Mouse (Mus musculus) limb, embryonic 13.5 days (tissue): Measurements from ENCODE around the gene Dusp5. TPM values are rescaled to one million over a fixed set of nuclear protein-coding genes. Genes with fewer than 3 reads are reported as not detected.

ENCODE experiments used
- ATAC-seq: fragments of 200-750 bp; cut with Nextera tagmentation; 2 replicates; pipeline ENCODE4 v1.8.0; 2017; ENCODE audit warnings: low read depth, moderate number of reproducible peaks, moderate TSS enrichment; ENCODE audit not compliant: low FRiP score
- H3K27ac ChIP-seq: fragments of 300-500 bp; sonication (generic); 2 replicates; pipeline ENCODE4 v1.5.1; 2015; ENCODE audit warnings: inconsistent platforms, mild to moderate bottlenecking, moderate library complexity
- H3K27me3 ChIP-seq: fragments of 300-500 bp; sonication (generic); 2 replicates; pipeline ENCODE4 v1.6.1; 2015; ENCODE audit warnings: mild to moderate bottlenecking, inconsistent platforms
- H3K36me3 ChIP-seq: fragments of 300-500 bp; sonication (generic); 2 replicates; pipeline ENCODE4 v1.6.1; 2015; ENCODE audit warnings: inconsistent platforms, mild to moderate bottlenecking, moderate library complexity
- H3K4me1 ChIP-seq: fragments of 300-500 bp; sonication (generic); 2 replicates; pipeline ENCODE4 v1.6.1; 2015; ENCODE audit warnings: inconsistent platforms
- H3K4me2 ChIP-seq: fragments of 300-500 bp; sonication (generic); replicated peaks from 2 replicates; pipeline ENCODE4 v1.6.1; 2015; ENCODE audit warnings: inconsistent platforms, mild to moderate bottlenecking, moderate library complexity
- H3K4me3 ChIP-seq: fragments of 300-500 bp; sonication (generic); 2 replicates; pipeline ENCODE4 v1.5.1; 2015; ENCODE audit warnings: moderate library complexity, mild to moderate bottlenecking, inconsistent platforms
- H3K9ac ChIP-seq: fragments of 300-500 bp; sonication (generic); 2 replicates; pipeline ENCODE4 v1.6.1; 2015; ENCODE audit warnings: mild to moderate bottlenecking, inconsistent platforms
- H3K9me3 ChIP-seq: fragments of 300-500 bp; sonication (generic); 2 replicates; pipeline ENCODE4 v1.6.1; 2016; ENCODE audit warnings: inconsistent platforms
- WGBS: fragments of 180-500 bp; shearing (Covaris S2); methylation state at CpG from one replicate; pipeline ENCODE4 v1.1.7; 2015; 5-methylcytosine and 5-hydroxymethylcytosine counted together
- polyA plus RNA-seq: library from polyadenylated mRNA; unstranded; fragments of >200 nt; fragmentation: Nextera tagmentation; extraction: Ambion mirVana; gene quantifications from 2 replicates; pipeline ENCODE4 v1.2.1, GENCODE M21; 2015

Dusp5 gene
- polyA plus RNA-seq, 1 experiment from 2014 or later: 2.1 TPM

GRCm38 (mm10) chr19:53535421-53535820 is 6.5 kb downstream of the Dusp5 start:
- H3K27me3 ChIP-seq: peaks cover 16% of the 10 kb centered on the region
- no peak overlapping the region for H3K27ac ChIP-seq
- no peak overlapping the region for H3K4me3 ChIP-seq
- no peaks in the 10 kb centered on the region for H3K9me3 ChIP-seq
- no peaks in the 10 kb centered on the region; the same call in 1 of the 2 replicates for H3K36me3 ChIP-seq
- no peak overlapping the region for H3K9ac ChIP-seq
- WGBS: 83% methylated on average over 6 of the region's 6 CpGs
- ATAC-seq: no peak
- peaks cover 14% of the 10 kb centered on the region for H3K4me1 ChIP-seq
- H3K4me2 ChIP-seq: no peak overlapping the region

DNA sequence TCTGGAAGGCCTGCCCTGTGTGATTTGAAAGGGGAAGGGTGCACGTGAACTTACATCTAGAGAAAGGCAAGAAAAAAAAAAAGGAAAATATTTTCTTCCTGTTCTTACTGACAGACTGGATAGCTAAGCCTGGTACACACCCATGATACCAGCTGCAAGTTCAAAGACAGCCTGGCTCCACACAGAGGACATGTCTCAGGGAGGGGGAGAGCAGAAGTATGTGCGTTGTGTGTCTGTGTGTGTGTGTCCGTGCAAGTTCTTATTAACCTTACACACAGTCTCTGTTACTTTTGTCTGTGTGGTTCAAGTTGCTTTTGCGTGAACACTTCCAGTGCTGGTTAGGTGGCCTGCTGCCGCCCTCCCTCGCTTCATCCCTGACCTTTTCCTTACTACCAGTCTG is 7.3 kb downstream of the Dusp5 start:
- no peak for ATAC-seq

GRCm38 (mm10) chr19:53536731-53537666 is 8.1 kb downstream of the Dusp5 start:
- Histone ChIP-seq H3K4me3 (no peak overlapping the region), H3K4me1 (peaks cover 4% of the 10 kb centered on the region; the same call in 1 of the 2 replicates), H3K27me3 (peaks cover under 1% of the 10 kb centered on the region), H3K27ac (no peak overlapping the region), H3K36me3 (peaks cover 9% of the 10 kb centered on the region), H3K9me3 (no peaks in the 10 kb centered on the region), H3K9ac (no peak overlapping the region), H3K4me2 (no peak overlapping the region)
- ATAC-seq: no peak
- WGBS: 83% methylated on average over 17 of the region's 17 CpGs

More for the DNA sequence above, 7.3 kb downstream of the Dusp5 start:
- H3K27me3 ChIP-seq: peaks cover 8% of the 10 kb centered on the region
- H3K4me3 ChIP-seq: no peak overlapping the region
- H3K9me3 ChIP-seq: no peaks in the 10 kb centered on the region
- H3K27ac ChIP-seq: no peak overlapping the region
- H3K9ac ChIP-seq: no peak overlapping the region
- 87% methylated on average over 6 of the region's 6 CpGs for WGBS
- H3K4me2 ChIP-seq: no peak overlapping the region
- H3K4me1 ChIP-seq: peaks cover 9% of the 10 kb centered on the region
- peaks cover 7% of the 10 kb centered on the region for H3K36me3 ChIP-seq

GRCm38 (mm10) chr19:53538024-53538423 is 9.1 kb downstream of the Dusp5 start:
- H3K4me1 ChIP-seq: no peaks in the 10 kb centered on the region
- no peaks in the 10 kb centered on the region for H3K27me3 ChIP-seq
- H3K9me3 ChIP-seq: no peaks in the 10 kb centered on the region
- no peak overlapping the region for H3K4me2 ChIP-seq
- no peak overlapping the region for H3K9ac ChIP-seq
- 90% methylated on average over 11 of the region's 11 CpGs for WGBS
- ATAC-seq: no peak
- no peak overlapping the region for H3K27ac ChIP-seq
- H3K36me3 ChIP-seq: peaks cover 9% of the 10 kb centered on the region
- no peak overlapping the region for H3K4me3 ChIP-seq

DNA sequence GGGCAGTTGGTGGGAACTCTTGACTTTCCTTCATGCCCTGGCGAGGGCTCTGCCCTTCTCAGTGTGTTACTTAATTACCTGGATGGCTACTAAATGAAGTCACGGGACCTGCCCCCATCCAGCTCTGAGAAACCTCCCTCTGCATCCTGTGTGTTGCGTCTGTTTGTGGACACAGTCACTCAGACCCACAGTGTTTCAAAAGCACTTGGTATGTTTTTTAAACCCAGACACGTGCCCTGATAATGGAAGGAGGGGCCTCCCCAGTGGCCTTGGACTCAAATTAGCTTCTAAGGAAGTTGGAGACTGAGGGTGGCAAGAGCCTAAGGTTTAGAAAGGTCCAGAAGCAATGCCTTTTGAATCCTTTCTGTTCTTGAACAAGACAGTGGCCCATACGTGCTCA is 9.9 kb downstream of the Dusp5 start:
- H3K27ac ChIP-seq: no peak overlapping the region
- 65% methylated on average over 5 of the region's 5 CpGs for WGBS
- peaks cover 9% of the 10 kb centered on the region for H3K36me3 ChIP-seq

DNA sequence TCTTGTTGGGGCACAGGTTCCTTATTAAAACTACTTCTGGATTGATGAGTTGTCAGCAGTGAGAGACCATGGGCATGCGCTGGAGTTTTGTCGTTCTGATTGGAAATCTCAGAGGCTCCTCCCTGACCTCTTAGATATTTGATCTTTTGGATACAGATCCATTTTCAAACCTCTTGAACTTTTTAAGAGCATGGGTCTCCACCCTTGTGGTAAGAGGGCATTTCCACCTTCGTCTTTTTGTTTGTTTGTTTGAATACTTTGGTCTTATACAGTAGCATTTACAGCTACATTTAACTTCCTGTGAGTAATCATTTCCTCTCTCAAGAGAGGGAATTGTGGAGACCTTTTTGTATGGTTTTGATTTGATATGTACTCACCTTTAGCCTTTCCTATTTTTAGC is 10.4 kb downstream of the Dusp5 start:
- Histone ChIP-seq H3K36me3 (peaks cover 9% of the 10 kb centered on the region), H3K4me2 (no peak overlapping the region), H3K27me3 (no peaks in the 10 kb centered on the region), H3K9me3 (no peaks in the 10 kb centered on the region), H3K4me3 (no peak overlapping the region), H3K4me1 (no peaks in the 10 kb centered on the region), H3K27ac (no peak overlapping the region), H3K9ac (no peak overlapping the region)
- 68% methylated on average over 3 of the region's 3 CpGs for WGBS
- ATAC-seq: no peak

More for the DNA sequence above, 9.9 kb downstream of the Dusp5 start:
- Histone ChIP-seq H3K4me2 (no peak overlapping the region), H3K4me3 (no peak overlapping the region), H3K9ac (no peak overlapping the region), H3K9me3 (no peaks in the 10 kb centered on the region), H3K4me1 (no peaks in the 10 kb centered on the region), H3K27me3 (no peaks in the 10 kb centered on the region)
- no peak for ATAC-seq

DNA sequence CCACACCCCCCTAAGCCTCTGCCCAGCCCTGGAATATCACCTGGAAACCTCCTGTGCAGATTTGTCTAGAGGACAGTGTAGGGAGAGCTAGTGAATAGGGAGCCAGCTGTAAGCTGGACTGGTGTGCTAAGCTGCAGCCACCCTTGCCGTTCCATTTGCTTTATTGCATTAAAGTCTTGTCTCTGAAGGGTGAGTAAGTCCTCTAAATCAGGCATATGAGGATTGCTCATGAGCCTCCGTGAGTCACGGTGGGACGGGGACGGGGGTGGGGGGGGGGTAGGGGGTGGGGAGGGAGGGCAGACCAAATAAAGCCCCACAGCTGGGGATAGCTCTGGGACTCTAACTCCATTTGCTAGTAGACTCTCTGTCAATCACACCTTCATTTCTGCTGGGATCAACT is 14.7 kb downstream of the Dusp5 start:
- 28% methylated on average over 5 of the region's 5 CpGs for WGBS
- Histone ChIP-seq H3K9me3 (no peaks in the 10 kb centered on the region), H3K27me3 (no peaks in the 10 kb centered on the region), H3K36me3 (peaks cover 9% of the 10 kb centered on the region), H3K27ac (no peak overlapping the region), H3K9ac (no peak overlapping the region), H3K4me3 (no peak overlapping the region), H3K4me1 (no peaks in the 10 kb centered on the region), H3K4me2 (no peak overlapping the region)
- ATAC-seq: no peak

DNA sequence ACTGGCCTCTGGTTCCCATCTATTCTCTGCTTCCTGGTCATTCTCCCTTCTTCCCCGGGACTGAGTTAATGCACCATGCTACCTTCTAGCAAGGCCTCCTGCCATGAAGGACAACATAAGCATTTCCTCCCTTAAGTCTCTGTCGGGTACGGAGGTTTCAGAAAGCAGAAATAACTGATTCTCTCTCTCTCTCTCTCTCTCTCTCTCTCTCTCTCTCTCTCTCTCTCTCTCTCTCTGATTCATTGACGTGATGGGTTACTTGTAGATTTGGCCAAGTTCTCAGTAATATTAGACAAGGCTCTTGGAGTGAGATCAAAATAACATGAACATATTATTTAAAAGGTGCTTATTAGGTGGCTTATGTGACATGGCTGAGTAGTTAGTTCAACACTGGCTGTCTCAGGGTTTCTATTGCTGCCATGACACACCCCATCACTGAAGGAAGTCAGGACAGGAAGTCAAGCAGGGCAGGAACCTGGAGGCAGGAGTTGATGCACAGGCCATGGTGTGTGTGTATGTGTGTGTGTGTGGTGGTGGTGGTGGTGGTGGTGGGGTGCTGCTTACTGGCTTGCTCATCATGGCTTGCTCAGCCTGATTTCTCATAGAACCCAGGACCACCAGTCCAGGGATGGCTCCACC is 16.1 kb downstream of the Dusp5 start:
- Histone ChIP-seq H3K27me3 (no peaks in the 10 kb centered on the region), H3K9me3 (no peaks in the 10 kb centered on the region), H3K9ac (no peak overlapping the region), H3K36me3 (peaks cover 9% of the 10 kb centered on the region), H3K4me3 (no peak overlapping the region), H3K4me2 (no peak overlapping the region), H3K27ac (no peak overlapping the region), H3K4me1 (no peaks in the 10 kb centered on the region)
- WGBS: 71% methylated on average over 4 of the region's 4 CpGs
- no peak for ATAC-seq

DNA sequence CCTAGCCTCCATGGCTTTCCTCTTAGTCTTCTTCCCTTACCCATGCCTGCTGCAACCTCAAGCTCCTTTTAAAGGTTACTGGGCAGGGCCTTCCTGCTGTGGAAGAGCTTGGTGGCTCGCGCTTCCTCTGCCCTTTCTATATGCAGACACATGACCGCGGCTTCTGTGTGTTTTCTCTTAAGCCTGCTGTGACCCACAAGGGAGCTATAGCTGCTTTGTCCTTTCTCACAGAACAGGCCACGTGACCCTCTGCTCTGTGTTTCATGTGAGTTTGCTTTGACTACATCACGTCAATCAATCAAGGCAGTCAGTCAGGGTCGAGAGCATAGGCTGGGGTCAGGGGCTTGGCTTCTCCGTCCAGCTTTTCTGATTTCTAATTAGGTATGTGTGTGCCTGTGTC is 18.7 kb downstream of the Dusp5 start:
- H3K27ac ChIP-seq: no peak overlapping the region
- H3K4me2 ChIP-seq: no peak overlapping the region
- no peaks in the 10 kb centered on the region for H3K36me3 ChIP-seq
- no peaks in the 10 kb centered on the region for H3K9me3 ChIP-seq
- no peak for ATAC-seq
- no peaks in the 10 kb centered on the region for H3K4me1 ChIP-seq
- H3K27me3 ChIP-seq: no peaks in the 10 kb centered on the region
- 57% methylated on average over 8 of the region's 8 CpGs for WGBS
- H3K9ac ChIP-seq: no peak overlapping the region
- H3K4me3 ChIP-seq: no peak overlapping the region

GRCm38 (mm10) chr19:53550972-53551371 is 22.1 kb downstream of the Dusp5 start:
- H3K9ac ChIP-seq: no peak overlapping the region
- no peak overlapping the region for H3K27ac ChIP-seq
- H3K36me3 ChIP-seq: no peaks in the 10 kb centered on the region
- no peak overlapping the region for H3K4me3 ChIP-seq
- ATAC-seq: no peak
- H3K27me3 ChIP-seq: no peaks in the 10 kb centered on the region
- no peaks in the 10 kb centered on the region for H3K4me1 ChIP-seq
- H3K4me2 ChIP-seq: no peak overlapping the region
- 73% methylated on average over 12 of the region's 12 CpGs for WGBS
- H3K9me3 ChIP-seq: no peaks in the 10 kb centered on the region

- no peak overlapping the region for H3K4me2 ChIP-seq
- H3K9ac ChIP-seq: no peak overlapping the region
- H3K36me3 ChIP-seq: no peaks in the 10 kb centered on the region
- H3K4me3 ChIP-seq: no peak overlapping the region
- WGBS: 20% methylated on average over 10 of the region's 10 CpGs
- peaks cover 6% of the 10 kb centered on the region for H3K4me1 ChIP-seq
- ATAC-seq: no peak
- no peaks in the 10 kb centered on the region for H3K27me3 ChIP-seq
- H3K27ac ChIP-seq: no peak overlapping the region
- H3K9me3 ChIP-seq: no peaks in the 10 kb centered on the region
Observed at GRCm38 (mm10) chr19:53552216-53552786, 23.4 kb downstream of the Dusp5 start.

DNA sequence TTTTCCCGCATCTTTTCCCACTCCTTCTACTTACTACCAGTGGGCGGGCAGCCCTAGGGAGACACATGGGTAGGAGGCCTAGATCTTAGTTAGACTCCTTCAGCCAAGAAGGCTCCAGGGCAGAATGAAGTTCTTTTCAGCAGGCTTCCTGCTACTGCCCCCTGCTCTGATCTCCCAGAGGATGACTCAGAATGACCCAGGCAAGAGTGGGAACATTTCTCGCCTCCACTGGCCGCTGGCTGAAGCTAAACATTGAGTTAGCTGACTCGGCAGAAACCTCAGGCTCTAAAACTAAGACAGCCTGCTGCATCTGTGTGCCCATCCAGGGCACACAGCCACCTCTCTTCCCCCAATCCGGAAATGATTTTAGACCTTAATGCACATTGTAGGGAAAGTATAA is 23.9 kb downstream of the Dusp5 start:
- H3K27me3 ChIP-seq: no peaks in the 10 kb centered on the region
- no peak overlapping the region for H3K4me2 ChIP-seq
- no peak for ATAC-seq
- WGBS: 50% methylated on average over 6 of the region's 6 CpGs
- H3K9ac ChIP-seq: no peak overlapping the region
- H3K4me1 ChIP-seq: peaks cover 11% of the 10 kb centered on the region
- H3K9me3 ChIP-seq: no peaks in the 10 kb centered on the region
- H3K4me3 ChIP-seq: no peak overlapping the region
- H3K36me3 ChIP-seq: no peaks in the 10 kb centered on the region
- H3K27ac ChIP-seq: no peak overlapping the region
